Mouse (Mus musculus) erythroblast, adult 5-6 weeks (primary cell): ENCODE results near the gene Rhot1. TPM values are rescaled to one million over a fixed set of nuclear protein-coding genes. Genes with fewer than 3 reads are reported as not detected.

Experiments used
- ATAC-seq: replicated peaks from 2 replicates; pipeline ENCODE4 v1.8.0; 2016; ENCODE audit warnings: moderate number of reproducible peaks, mild to moderate bottlenecking, moderate TSS enrichment, inconsistent platforms; ENCODE audit not compliant: poor library complexity, low FRiP score, severe bottlenecking
- total RNA-seq, 2 experiments: library from RNA; stranded (forward) in 1 of 2; stranded (reverse) in 1 of 2; fragments of 150-400 nt in 1 of 2; fragments of 200-764, 138-1000 nt in 1 of 2; gene quantifications; 2 replicates each; pipeline versions ENCODE4 v1.2.3 to v1.2.4; 2015 to 2017; ENCODE audit warnings: low replicate concordance in 2 of 2

Rhot1 gene
- total RNA-seq, 2 experiments from 2014 or later, result 10.2 to 10.3 TPM

DNA sequence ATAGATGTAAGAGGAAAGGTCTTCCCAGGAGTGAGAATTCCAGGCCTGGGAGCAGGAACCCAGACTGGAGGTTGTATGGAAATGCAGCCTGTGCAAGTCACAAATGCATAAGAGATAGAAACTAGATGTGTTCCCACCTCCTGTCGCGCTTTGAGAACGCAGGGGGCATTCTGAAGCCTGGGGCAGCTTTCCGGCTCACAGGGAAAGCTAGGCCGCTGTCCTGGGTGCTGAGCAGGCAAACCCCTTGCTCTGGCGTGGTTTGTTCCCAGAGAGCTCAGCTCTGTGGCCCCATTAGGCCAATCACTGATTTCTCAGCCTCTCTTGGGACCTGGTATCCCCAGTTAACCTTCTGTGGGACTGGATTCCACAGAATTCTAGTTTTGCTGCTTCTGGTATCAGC is 103.7 kb downstream of the Rhot1 start:
- no peak for ATAC-seq

DNA sequence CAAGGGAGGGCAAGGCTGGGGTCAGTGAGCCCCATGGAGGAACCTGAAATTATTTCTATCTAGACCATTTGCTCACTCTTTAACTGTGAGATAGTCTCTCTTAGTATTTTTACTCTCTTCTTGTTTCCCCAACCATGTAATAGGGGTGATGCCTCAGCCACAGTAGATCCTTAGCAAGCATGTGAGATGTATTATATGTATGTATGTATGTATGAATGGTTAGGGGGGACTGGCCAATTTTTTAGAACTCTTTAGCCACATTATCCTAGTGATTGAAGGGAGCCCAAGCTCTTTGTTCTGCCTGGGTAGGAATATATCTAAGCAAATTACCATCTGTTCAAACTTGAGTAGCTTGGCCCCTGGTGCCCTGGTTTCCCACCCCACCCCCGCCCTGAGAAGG is 104.6 kb downstream of the Rhot1 start:
- ATAC-seq, result no peak

DNA sequence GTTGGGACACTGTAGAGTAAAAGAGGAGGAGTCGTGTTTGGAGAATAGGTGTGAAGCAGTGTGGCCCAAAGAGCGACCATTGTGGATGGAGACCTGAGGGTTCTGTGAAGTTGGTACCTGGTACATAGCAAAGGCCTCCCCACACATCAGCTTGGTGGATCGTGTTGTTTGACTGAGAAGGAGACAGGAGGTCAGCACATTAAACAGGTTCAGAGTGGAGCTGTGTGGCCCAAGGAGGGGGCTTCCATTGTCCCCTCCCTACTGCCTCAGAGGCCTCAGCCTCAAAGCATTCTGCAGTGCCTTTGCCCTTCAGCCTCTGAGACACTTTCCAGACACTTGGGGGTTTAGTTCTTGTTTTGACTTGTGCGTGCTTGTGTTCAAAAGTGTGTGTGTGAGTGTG is 105.1 kb downstream of the Rhot1 start:
- ATAC-seq, result no peak

- no peak for ATAC-seq
Measured at GRCm38 (mm10) chr11:80315743-80316639, 107.2 kb downstream of the Rhot1 start.

Other genes with a start within 250 kb of the Rhot1 start
- gene Utp6, start 246.6 kb upstream of the Rhot1 start, total RNA-seq (2015; ENCODE audit: low replicate concordance), result 2.3 and 15.0 TPM in 2 replicates
- 13.4 and 17.3 TPM in 2 replicates for gene Utp6, start 246.6 kb upstream of the Rhot1 start, total RNA-seq (2017; ENCODE audit: low replicate concordance)
- 30.6 and 40.1 TPM in 2 replicates for gene Suz12, start 215.9 kb upstream of the Rhot1 start, total RNA-seq (2015; ENCODE audit: low replicate concordance)
- gene Suz12, start 215.9 kb upstream of the Rhot1 start, total RNA-seq (2017; ENCODE audit: low replicate concordance), result 42.0 and 55.1 TPM in 2 replicates
- gene Crlf3, start 128.0 kb upstream of the Rhot1 start, total RNA-seq (2015; ENCODE audit: low replicate concordance), result 57.5 and 58.4 TPM in 2 replicates
- 82.4 and 107 TPM in 2 replicates for gene Crlf3, start 128.0 kb upstream of the Rhot1 start, total RNA-seq (2017; ENCODE audit: low replicate concordance)
- 25.1 and 32.1 TPM in 2 replicates for gene Atad5, start 119.6 kb upstream of the Rhot1 start, total RNA-seq (2015; ENCODE audit: low replicate concordance)
- gene Atad5, start 119.6 kb upstream of the Rhot1 start, total RNA-seq (2017; ENCODE audit: low replicate concordance), result 25.4 and 38.9 TPM in 2 replicates
- gene Tefm, start 66.8 kb upstream of the Rhot1 start, total RNA-seq (2015; ENCODE audit: low replicate concordance), result 4.0 and 6.3 TPM in 2 replicates
- gene Tefm, start 66.8 kb upstream of the Rhot1 start, total RNA-seq (2017; ENCODE audit: low replicate concordance), result 0.77 and 1.3 TPM in 2 replicates
- gene Adap2, start 54.9 kb upstream of the Rhot1 start, total RNA-seq (2015; ENCODE audit: low replicate concordance), result 1.7 and 5.0 TPM in 2 replicates
- 1.0 and 2.5 TPM in 2 replicates for gene Adap2, start 54.9 kb upstream of the Rhot1 start, total RNA-seq (2017; ENCODE audit: low replicate concordance)
- not detected in 2 replicates for gene Rnf135, start 25.2 kb upstream of the Rhot1 start, total RNA-seq (2015; ENCODE audit: low replicate concordance)
- gene Rnf135, start 25.2 kb upstream of the Rhot1 start, total RNA-seq (2017; ENCODE audit: low replicate concordance), result 0.42 and 0.60 TPM in 2 replicates
- not detected in 2 replicates for gene Rhbdl3, start 91.9 kb downstream of the Rhot1 start, total RNA-seq (2015; ENCODE audit: low replicate concordance)
- gene Rhbdl3, start 91.9 kb downstream of the Rhot1 start, total RNA-seq (2017; ENCODE audit: low replicate concordance), result not detected in 2 replicates
- gene 5730455P16Rik, start 169.0 kb downstream of the Rhot1 start, total RNA-seq (2015; ENCODE audit: low replicate concordance), result 0.84 and 0.96 TPM in 2 replicates
- 3.8 and 4.0 TPM in 2 replicates for gene 5730455P16Rik, start 169.0 kb downstream of the Rhot1 start, total RNA-seq (2017; ENCODE audit: low replicate concordance)
- 409 and 448 TPM in 2 replicates for gene Zfp207, start 174.3 kb downstream of the Rhot1 start, total RNA-seq (2015; ENCODE audit: low replicate concordance)
- 409 and 414 TPM in 2 replicates for gene Zfp207, start 174.3 kb downstream of the Rhot1 start, total RNA-seq (2017; ENCODE audit: low replicate concordance)
- 36.6 and 43.8 TPM in 2 replicates for gene Psmd11, start 219.6 kb downstream of the Rhot1 start, total RNA-seq (2015; ENCODE audit: low replicate concordance)
- 41.2 and 53.1 TPM in 2 replicates for gene Psmd11, start 219.6 kb downstream of the Rhot1 start, total RNA-seq (2017; ENCODE audit: low replicate concordance)